Mouse (Mus musculus): Measurements from ENCODE around the gene Parp4.

- no peak for TF ChIP-seq POLR2A (IDR thresholded peaks at IDR 0.05; ENCODE audit: borderline replicate concordance, low read depth, low read length)
- no peak for TF ChIP-seq CTCF (IDR thresholded peaks at IDR 0.05; ENCODE audit: low read depth, low read length)
Observed at GRCm38 (mm10) chr14:56575969-56576901, 816 bp downstream of the Parp4 start.
